Mouse (Mus musculus): Measurements from ENCODE around the gene Zbtb44. TPM values are rescaled to one million over a fixed set of nuclear protein-coding genes. Genes with fewer than 3 reads are reported as not detected.
"Not testable (repeated sequence)": the region's sequence is repeated elsewhere in the genome, so short reads cannot be mapped to it uniquely, and the experiment has no call there.

Gene Zbtb44
- polyA plus RNA-seq, 1 experiment from 2014 or later: 5.3 TPM

DNA sequence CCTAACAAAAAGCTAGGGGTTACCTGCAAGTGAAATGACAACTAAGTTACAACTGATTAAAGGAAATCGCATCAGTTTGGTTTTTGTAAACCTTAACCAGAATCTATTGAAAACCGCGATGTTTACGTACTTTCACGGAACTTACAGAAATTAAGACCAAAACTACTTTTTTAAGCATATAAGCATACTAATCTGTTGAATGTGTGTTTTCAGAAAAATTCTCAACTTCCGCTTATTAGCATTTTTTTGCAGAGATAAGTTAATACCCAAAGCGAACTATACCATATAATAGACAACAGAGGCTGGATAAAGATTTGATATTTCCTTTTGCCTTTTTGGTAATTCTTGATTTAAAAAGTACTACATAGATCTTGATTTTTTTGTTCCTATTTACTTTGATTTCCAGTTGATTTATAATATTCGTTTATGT is 985 bp downstream of the Zbtb44 start:
- H3K4me1 ChIP-seq (ENCODE audit: control insufficient read depth, insufficient read depth, low read length): peaks cover 15% of the 10 kb centered on the region
- H3K27ac ChIP-seq (replicated peaks; ENCODE audit: low read depth, low read length): no peak overlapping the region; the same call in 1 of the 2 replicates
- H3K4me3 ChIP-seq (replicated peaks; ENCODE audit: low read depth, low read length): peak overlapping the region; percentile 95
- H3K9me3 ChIP-seq (ENCODE audit: control insufficient read depth, low read length): no peaks in the 10 kb centered on the region
- no peaks in the 10 kb centered on the region for H3K27me3 ChIP-seq (ENCODE audit: control insufficient read depth, insufficient read depth, low read length)
- H3K9ac ChIP-seq (replicated peaks; ENCODE audit: low read length): peak overlapping the region; percentile 92
- DNase-seq: no peak
- no peak for ATAC-seq (ENCODE audit: low FRiP score, low TSS enrichment)
- H3K36me3 ChIP-seq (ENCODE audit: control insufficient read depth, insufficient read depth, low read length): no peaks in the 10 kb centered on the region
- 18% methylated on average over 8 of the region's 8 CpGs for WGBS
- peak overlapping the region; percentile 83 for H3K4me2 ChIP-seq (ENCODE audit: low read length)

DNA sequence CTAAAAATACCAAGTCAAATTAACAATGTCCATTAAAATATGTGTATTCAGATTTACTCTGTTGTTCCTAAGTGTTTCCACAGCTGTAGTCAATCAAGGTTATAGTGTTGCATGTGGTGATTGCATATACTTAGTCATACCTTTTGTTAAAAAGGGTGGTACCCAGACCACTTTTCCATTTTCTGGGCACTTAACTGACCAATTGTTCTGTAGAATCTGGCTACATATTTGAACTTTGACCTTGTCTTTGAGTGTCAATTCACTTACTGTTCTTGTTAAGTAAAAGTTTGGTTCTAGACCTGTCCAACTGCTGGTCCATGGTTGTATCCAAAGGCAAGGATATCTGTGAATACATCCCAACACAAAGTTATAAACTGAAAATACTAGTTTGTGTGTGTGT is 2.1 kb downstream of the Zbtb44 start:
- Histone ChIP-seq H3K9ac (replicated peaks; ENCODE audit: low read length) (no peak overlapping the region), H3K36me3 (ENCODE audit: control insufficient read depth, insufficient read depth, low read length) (no peaks in the 10 kb centered on the region), H3K4me1 (ENCODE audit: control insufficient read depth, insufficient read depth, low read length) (peaks cover 15% of the 10 kb centered on the region), H3K9me3 (ENCODE audit: control insufficient read depth, low read length) (no peaks in the 10 kb centered on the region), H3K27me3 (ENCODE audit: control insufficient read depth, insufficient read depth, low read length) (no peaks in the 10 kb centered on the region), H3K27ac (replicated peaks; ENCODE audit: low read depth, low read length) (no peak overlapping the region), H3K4me2 (ENCODE audit: low read length) (peak overlapping the region; percentile 38; the same call in 1 of the 2 replicates), H3K4me3 (replicated peaks; ENCODE audit: low read depth, low read length) (no peak overlapping the region)
- DNase-seq (no peak), ATAC-seq (ENCODE audit: low FRiP score, low TSS enrichment) (no peak)

DNA sequence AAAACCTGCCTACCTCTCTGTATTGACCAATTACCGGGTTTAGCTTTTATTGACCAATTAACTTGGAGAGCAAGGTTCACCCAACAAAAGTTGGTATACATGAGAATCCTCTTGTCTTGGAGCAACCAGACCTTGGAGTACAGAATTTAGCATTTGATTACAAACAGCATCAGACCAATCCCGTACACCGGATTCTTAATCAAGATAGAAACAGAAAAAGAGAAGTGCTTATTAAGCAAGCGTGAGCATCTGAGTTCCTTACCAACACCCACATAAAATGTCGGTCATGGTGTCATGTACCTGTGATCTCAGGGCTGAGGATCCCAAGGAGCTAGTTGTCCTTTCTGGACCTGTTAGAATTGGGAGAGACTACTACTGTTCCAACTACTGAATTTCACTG is 19.8 kb downstream of the Zbtb44 start:
- Histone ChIP-seq H3K27me3 (ENCODE audit: control insufficient read depth, insufficient read depth, low read length) (no peaks in the 10 kb centered on the region), H3K4me2 (ENCODE audit: low read length) (no peak overlapping the region), H3K9ac (replicated peaks; ENCODE audit: low read length) (no peak overlapping the region), H3K27ac (replicated peaks; ENCODE audit: low read depth, low read length) (no peak overlapping the region), H3K9me3 (ENCODE audit: control insufficient read depth, low read length) (no peaks in the 10 kb centered on the region), H3K4me3 (replicated peaks; ENCODE audit: low read depth, low read length) (no peak overlapping the region), H3K4me1 (ENCODE audit: control insufficient read depth, insufficient read depth, low read length) (no peaks in the 10 kb centered on the region), H3K36me3 (ENCODE audit: control insufficient read depth, insufficient read depth, low read length) (no peaks in the 10 kb centered on the region)
- 97% methylated on average over 5 of the region's 5 CpGs for WGBS
- ATAC-seq (ENCODE audit: low FRiP score, low TSS enrichment) (no peak), DNase-seq (no peak)

DNA sequence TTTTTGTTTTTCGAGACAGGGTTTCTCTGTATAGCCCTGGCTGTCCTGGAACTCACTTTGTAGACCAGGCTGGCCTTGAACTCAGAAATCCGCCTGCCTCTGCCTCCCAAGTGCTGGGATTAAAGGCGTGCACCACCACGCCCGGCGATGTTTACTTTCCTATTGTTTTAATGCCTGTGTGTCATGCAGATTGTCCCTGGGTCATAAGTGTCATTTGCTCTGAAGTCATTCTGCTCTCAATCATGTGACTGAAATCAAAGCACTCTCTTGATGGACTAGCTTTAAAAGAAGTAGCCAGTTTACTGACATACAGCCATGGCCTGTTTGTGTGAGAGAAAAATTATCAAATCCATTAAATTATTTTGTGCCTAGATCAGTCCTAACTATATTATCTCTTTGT is 21.1 kb downstream of the Zbtb44 start:
- not testable (repeated sequence) for H3K9ac ChIP-seq (replicated peaks; ENCODE audit: low read length); H3K4me1 ChIP-seq (ENCODE audit: control insufficient read depth, insufficient read depth, low read length); H3K27me3 ChIP-seq (ENCODE audit: control insufficient read depth, insufficient read depth, low read length); H3K27ac ChIP-seq (replicated peaks; ENCODE audit: low read depth, low read length); ATAC-seq (ENCODE audit: low FRiP score, low TSS enrichment); H3K36me3 ChIP-seq (ENCODE audit: control insufficient read depth, insufficient read depth, low read length); H3K4me2 ChIP-seq (ENCODE audit: low read length); DNase-seq; H3K9me3 ChIP-seq (ENCODE audit: control insufficient read depth, low read length); H3K4me3 ChIP-seq (replicated peaks; ENCODE audit: low read depth, low read length)
- 92% methylated on average over 6 of the region's 6 CpGs for WGBS

DNA sequence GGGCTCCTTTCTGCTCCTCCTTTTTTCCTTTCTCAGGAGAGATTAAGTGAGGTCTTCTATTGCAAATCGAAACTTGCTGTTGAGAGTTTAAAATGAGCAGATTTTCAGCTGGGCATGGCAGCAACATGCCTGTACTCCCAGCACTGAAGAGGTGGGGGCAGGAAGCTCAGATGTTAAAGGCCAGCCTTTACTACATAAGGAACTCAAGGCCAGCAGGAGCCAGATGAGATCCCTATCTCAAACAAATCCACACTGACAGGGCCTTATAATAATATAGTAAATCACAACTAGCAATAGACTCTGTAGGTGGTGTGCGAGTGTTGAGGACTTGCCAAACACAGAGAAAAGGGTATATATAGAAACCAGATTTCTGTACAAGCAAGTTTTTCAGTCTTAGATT is 28.3 kb downstream of the Zbtb44 start:
- H3K4me2 ChIP-seq (ENCODE audit: low read length): no peak overlapping the region
- no peak overlapping the region for H3K27ac ChIP-seq (replicated peaks; ENCODE audit: low read depth, low read length)
- no peaks in the 10 kb centered on the region for H3K9me3 ChIP-seq (ENCODE audit: control insufficient read depth, low read length)
- ATAC-seq (ENCODE audit: low FRiP score, low TSS enrichment) (no peak), DNase-seq (no peak)
- peaks cover 23% of the 10 kb centered on the region for H3K36me3 ChIP-seq (ENCODE audit: control insufficient read depth, insufficient read depth, low read length)
- no peak overlapping the region for H3K4me3 ChIP-seq (replicated peaks; ENCODE audit: low read depth, low read length)
- 93% methylated on average over 2 of the region's 2 CpGs for WGBS
- H3K4me1 ChIP-seq (ENCODE audit: control insufficient read depth, insufficient read depth, low read length): no peaks in the 10 kb centered on the region
- no peaks in the 10 kb centered on the region for H3K27me3 ChIP-seq (ENCODE audit: control insufficient read depth, insufficient read depth, low read length)
- no peak overlapping the region for H3K9ac ChIP-seq (replicated peaks; ENCODE audit: low read length)

DNA sequence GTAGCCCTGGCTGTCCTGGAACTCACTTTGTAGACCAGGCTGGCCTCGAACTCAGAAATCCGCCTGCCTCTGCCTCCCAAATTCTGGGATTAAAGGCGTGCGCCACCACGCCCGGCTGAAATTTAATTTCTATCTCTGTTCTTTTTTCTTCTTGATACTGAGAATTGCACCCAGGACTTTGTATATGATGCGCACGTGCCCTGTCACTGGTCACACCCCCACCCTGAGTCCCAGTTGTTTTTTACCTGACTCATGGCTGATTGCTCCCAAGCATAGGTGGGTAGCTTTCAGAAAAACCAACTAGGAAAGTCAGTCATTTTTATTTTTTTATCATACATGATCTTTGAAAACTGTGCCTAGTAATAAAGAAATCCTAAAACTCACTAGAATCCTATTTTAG is 40.3 kb downstream of the Zbtb44 start:
- ATAC-seq (ENCODE audit: low FRiP score, low TSS enrichment): no peak
- no peak for DNase-seq
- Histone ChIP-seq H3K4me2 (ENCODE audit: low read length) (no peak overlapping the region), H3K27me3 (ENCODE audit: control insufficient read depth, insufficient read depth, low read length) (no peaks in the 10 kb centered on the region), H3K4me1 (ENCODE audit: control insufficient read depth, insufficient read depth, low read length) (no peaks in the 10 kb centered on the region), H3K4me3 (replicated peaks; ENCODE audit: low read depth, low read length) (no peak overlapping the region), H3K9ac (replicated peaks; ENCODE audit: low read length) (no peak overlapping the region), H3K36me3 (ENCODE audit: control insufficient read depth, insufficient read depth, low read length) (peaks cover 31% of the 10 kb centered on the region), H3K27ac (replicated peaks; ENCODE audit: low read depth, low read length) (no peak overlapping the region), H3K9me3 (ENCODE audit: control insufficient read depth, low read length) (no peaks in the 10 kb centered on the region)
- WGBS: 96% methylated on average over 8 of the region's 8 CpGs

DNA sequence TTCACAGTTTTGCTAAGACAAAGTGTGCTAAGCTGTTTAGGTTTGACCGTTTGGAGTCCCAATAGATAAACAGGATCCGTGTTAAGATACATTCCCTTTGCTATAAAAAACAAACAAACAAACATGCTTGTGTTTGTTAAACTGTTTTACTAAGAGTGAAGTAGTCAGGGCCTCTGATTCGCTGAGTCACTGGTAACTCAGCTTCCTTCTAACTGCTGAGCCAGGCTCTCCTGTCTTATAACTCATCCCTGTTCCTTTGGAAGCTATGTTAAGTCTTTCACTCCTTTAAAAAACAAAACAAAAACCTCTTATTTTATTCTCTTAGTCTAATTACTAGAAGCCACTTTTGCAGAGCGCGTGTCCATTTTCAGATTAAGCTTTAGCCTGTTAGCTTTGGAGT is 41.8 kb downstream of the Zbtb44 start:
- peaks cover 21% of the 10 kb centered on the region for H3K36me3 ChIP-seq (ENCODE audit: control insufficient read depth, insufficient read depth, low read length)
- H3K9me3 ChIP-seq (ENCODE audit: control insufficient read depth, low read length): no peaks in the 10 kb centered on the region
- no peak overlapping the region for H3K27ac ChIP-seq (replicated peaks; ENCODE audit: low read depth, low read length)
- no peak overlapping the region for H3K4me3 ChIP-seq (replicated peaks; ENCODE audit: low read depth, low read length)
- WGBS: 95% methylated on average over 5 of the region's 5 CpGs
- no peaks in the 10 kb centered on the region for H3K4me1 ChIP-seq (ENCODE audit: control insufficient read depth, insufficient read depth, low read length)
- H3K4me2 ChIP-seq (ENCODE audit: low read length): no peak overlapping the region
- H3K27me3 ChIP-seq (ENCODE audit: control insufficient read depth, insufficient read depth, low read length): no peaks in the 10 kb centered on the region
- DNase-seq (no peak), ATAC-seq (ENCODE audit: low FRiP score, low TSS enrichment) (no peak)
- H3K9ac ChIP-seq (replicated peaks; ENCODE audit: low read length): no peak overlapping the region

DNA sequence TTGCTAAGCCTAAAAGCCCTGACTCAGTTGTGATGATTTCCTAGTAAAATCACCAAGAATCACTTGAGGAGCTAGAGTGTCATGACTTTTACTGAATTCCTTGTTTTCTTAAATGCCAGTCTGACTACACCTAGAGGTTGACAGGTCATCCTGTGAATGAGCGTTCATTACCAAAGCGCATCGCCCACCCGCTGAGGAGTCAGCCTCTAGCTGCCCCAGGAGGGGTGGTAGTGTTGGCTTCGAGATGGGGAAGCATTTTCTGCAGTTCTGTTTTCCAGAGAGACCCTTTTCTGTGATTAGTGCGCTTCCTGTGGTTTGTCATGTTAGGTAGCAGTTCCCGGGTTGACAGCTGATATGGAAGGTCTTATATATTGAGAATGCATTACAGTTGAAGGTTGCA is 43.4 kb downstream of the Zbtb44 start:
- Histone ChIP-seq H3K36me3 (ENCODE audit: control insufficient read depth, insufficient read depth, low read length) (peaks cover 13% of the 10 kb centered on the region), H3K9ac (replicated peaks; ENCODE audit: low read length) (no peak overlapping the region), H3K27me3 (ENCODE audit: control insufficient read depth, insufficient read depth, low read length) (no peaks in the 10 kb centered on the region), H3K9me3 (ENCODE audit: control insufficient read depth, low read length) (no peaks in the 10 kb centered on the region), H3K27ac (replicated peaks; ENCODE audit: low read depth, low read length) (no peak overlapping the region), H3K4me1 (ENCODE audit: control insufficient read depth, insufficient read depth, low read length) (no peaks in the 10 kb centered on the region), H3K4me3 (replicated peaks; ENCODE audit: low read depth, low read length) (no peak overlapping the region), H3K4me2 (ENCODE audit: low read length) (no peak overlapping the region)
- ATAC-seq (ENCODE audit: low FRiP score, low TSS enrichment) (no peak), DNase-seq (no peak)
- 84% methylated on average over 7 of the region's 7 CpGs for WGBS

DNA sequence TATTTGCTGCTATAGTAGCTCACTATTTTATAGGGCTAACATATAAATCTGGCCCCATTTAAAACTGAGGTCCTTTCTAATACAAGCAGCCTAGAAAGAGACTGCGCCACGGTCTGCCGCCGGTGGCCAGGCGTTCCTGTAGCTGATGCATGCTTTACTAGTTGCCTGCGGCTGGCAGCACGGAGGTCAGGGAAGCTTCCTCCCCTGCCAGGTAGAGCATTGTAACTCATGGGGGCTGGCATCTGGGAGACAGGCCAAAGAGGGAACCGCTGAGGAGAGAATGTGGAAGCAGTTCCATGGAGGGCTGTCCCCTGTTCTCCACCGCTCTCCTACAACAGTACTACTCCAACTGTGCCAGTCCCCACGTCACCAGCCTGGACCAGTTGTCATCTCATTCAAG is 44.4 kb downstream of the Zbtb44 start:
- Histone ChIP-seq H3K27ac (replicated peaks; ENCODE audit: low read depth, low read length) (no peak overlapping the region), H3K4me2 (ENCODE audit: low read length) (no peak overlapping the region), H3K9ac (replicated peaks; ENCODE audit: low read length) (no peak overlapping the region), H3K27me3 (ENCODE audit: control insufficient read depth, insufficient read depth, low read length) (no peaks in the 10 kb centered on the region), H3K4me1 (ENCODE audit: control insufficient read depth, insufficient read depth, low read length) (no peaks in the 10 kb centered on the region), H3K36me3 (ENCODE audit: control insufficient read depth, insufficient read depth, low read length) (peaks cover 4% of the 10 kb centered on the region; the same call in 1 of the 2 replicates), H3K9me3 (ENCODE audit: control insufficient read depth, low read length) (no peaks in the 10 kb centered on the region), H3K4me3 (replicated peaks; ENCODE audit: low read depth, low read length) (no peak overlapping the region)
- WGBS: 87% methylated on average over 10 of the region's 10 CpGs
- no peak for DNase-seq
- no peak for ATAC-seq (ENCODE audit: low FRiP score, low TSS enrichment)

Measured in midbrain, embryonic 14.5 days (tissue).